In genomic region chr17:37029162-37029561, GRCm38 (mm10) we compare ENCODE assay signal across 8 mouse cellular contexts. TPM values are rescaled to one million over a fixed set of nuclear protein-coding genes. Genes with fewer than 3 reads are reported as not detected.
DNase-seq lines count a peak whose midpoint lies in the region; ATAC-seq and TF ChIP-seq lines count a peak whose summit lies in the region.

No protein-coding gene starts in this region.

- TF ChIP-seq RAD21 in CH12.LX (IDR thresholded peaks at IDR 0.05; ENCODE audit: low read depth, low read length) = no peak

- no peak overlapping the region; the same call in 1 of the 2 replicates for H3K4me2 ChIP-seq in CH12.LX (ENCODE audit: insufficient read depth, low read depth, poor library complexity, severe bottlenecking)
- peak overlapping the region; percentile 46 for H3K4me2 ChIP-seq in forebrain, postnatal 0 days (ENCODE audit: low read depth)
- peak overlapping the region; percentile 39 for H3K4me2 ChIP-seq in liver, embryonic 16.5 days (ENCODE audit: low read depth, low read length)

- no peak for TF ChIP-seq POLR2A in cerebellum, adult 2 months (IDR thresholded peaks at IDR 0.05; ENCODE audit: borderline replicate concordance, insufficient read depth, low read length)
- no peak for TF ChIP-seq POLR2A in CH12.LX (IDR thresholded peaks at IDR 0.05; ENCODE audit: low read depth, low read length)

- in situ Hi-C loops in CH12.LX (cut with MboI; ENCODE audit: low pct_ligation_motif_present, low pct_unique_long_range_greater_than_20kb, low sequenced_read_pairs) = no loop called here

- WGBS in cerebellum, adult 2 months = 73% methylated on average over 8 of the region's 8 CpGs
- WGBS in forebrain, postnatal 0 days = 50% methylated on average over 8 of the region's 8 CpGs
- WGBS in liver, embryonic 16.5 days (ENCODE audit: insufficient replicate concordance) = 57% methylated on average over 8 of the region's 8 CpGs

- no peaks in the 10 kb centered on the region for H3K27me3 ChIP-seq in cerebellum, adult 2 months (ENCODE audit: control insufficient read depth, insufficient read depth, low read length)
- H3K27me3 ChIP-seq in CH12.LX (replicated peaks) = no peaks in the 10 kb centered on the region
- no peaks in the 10 kb centered on the region for H3K27me3 ChIP-seq in forebrain, postnatal 0 days (ENCODE audit: insufficient read depth, low read length)
- H3K27me3 ChIP-seq in liver, embryonic 16.5 days (ENCODE audit: control insufficient read depth, insufficient read depth, low read depth, low read length) = no peaks in the 10 kb centered on the region

- H3K79me2 ChIP-seq in CH12.LX (replicated peaks; ENCODE audit: control insufficient read depth, extremely low read depth, insufficient read depth, poor library complexity, severe bottlenecking) = no peaks in the 10 kb centered on the region

- peak overlapping the region; percentile 53; the same call in 1 of the 2 replicates for H3K9ac ChIP-seq in CH12.LX (ENCODE audit: insufficient read depth, low read depth)
- H3K9ac ChIP-seq in forebrain, postnatal 0 days = peak overlapping the region; percentile 65
- no peak overlapping the region for H3K9ac ChIP-seq in liver, embryonic 16.5 days (ENCODE audit: low read depth, low read length)

- no peak overlapping the region for H3K4me3 ChIP-seq in cerebellum, adult 2 months (replicated peaks; ENCODE audit: insufficient read depth, low read depth, low read length)
- peak overlapping the region in 2 of 3 experiments; percentile 63 to 84 for H3K4me3 ChIP-seq in CH12.LX (replicated peaks in 1 of 3; ENCODE audit: low read depth in 2 of 3, low read length in 2 of 3, poor library complexity in 1 of 3)
- peak overlapping the region; percentile 38 for H3K4me3 ChIP-seq in forebrain, postnatal 0 days (ENCODE audit: low read depth, low read length)
- H3K4me3 ChIP-seq in liver, embryonic 16.5 days (ENCODE audit: low read depth, low read length) = no peak overlapping the region

- dilution Hi-C loops in CH12.LX (cut with MboI; ENCODE audit: extremely low pct_ligation_motif_present, extremely low pct_unique_long_range_greater_than_20kb, low sequenced_read_pairs) = no loop called here

- peak; percentile 1 for ATAC-seq in forebrain, postnatal 0 days
- ATAC-seq in liver, embryonic 16.5 days (ENCODE audit: low read depth) = no peak
- no peak for ATAC-seq in granulocyte monocyte progenitor cell, adult 5-6 weeks (replicated peaks; ENCODE audit: poor library complexity, severe bottlenecking)

- no peaks in the 10 kb centered on the region for H3K9me3 ChIP-seq in CH12.LX (replicated peaks; ENCODE audit: low read length)
- H3K9me3 ChIP-seq in forebrain, postnatal 0 days (ENCODE audit: low read length) = no peaks in the 10 kb centered on the region
- no peaks in the 10 kb centered on the region for H3K9me3 ChIP-seq in liver, embryonic 16.5 days (replicated peaks; ENCODE audit: control insufficient read depth, low read length)

- H3K4me1 ChIP-seq in cerebellum, adult 2 months (ENCODE audit: control insufficient read depth, insufficient read depth, low read length) = no peaks in the 10 kb centered on the region
- peaks cover 0 to 9% of the 10 kb centered on the region in 2 experiments; a peak in 2 of 4 replicates for H3K4me1 ChIP-seq in CH12.LX (ENCODE audit: control insufficient read depth in 1 of 2, insufficient read depth in 2 of 2)
- H3K4me1 ChIP-seq in forebrain, postnatal 0 days (ENCODE audit: insufficient read depth) = no peaks in the 10 kb centered on the region; the same call in 1 of the 2 replicates
- H3K4me1 ChIP-seq in liver, embryonic 16.5 days (ENCODE audit: control insufficient read depth, low read depth, low read length) = no peaks in the 10 kb centered on the region

- no peak for DNase-seq in cerebellum, adult 2 months
- no peak for DNase-seq in cerebellum, adult 8-10 months
- no peak for DNase-seq in CH12.LX (ENCODE audit: extremely low read depth)
- DNase-seq in forebrain, postnatal 0 days = no peak
- DNase-seq in c-Kit-positive CD71-positive TER-119-positive erythroid progenitor cells, embryonic 14.5 days (ENCODE audit: low spot score) = no peak
- DNase-seq in right cerebral cortex, adult 2 months (ENCODE audit: low spot score in 2 of 2) = no peak

- TF ChIP-seq EP300 in CH12.LX (IDR thresholded peaks at IDR 0.05; ENCODE audit: low read length) = no peak

- peak overlapping the region; percentile 94; the same call in 1 of the 2 replicates for H3K27ac ChIP-seq in cerebellum, adult 2 months (ENCODE audit: insufficient read depth, low read length)
- H3K27ac ChIP-seq in CH12.LX (ENCODE audit: insufficient read depth, low read depth) = no peak overlapping the region
- peak overlapping the region; percentile 96 for H3K27ac ChIP-seq in forebrain, postnatal 0 days (ENCODE audit: low read depth, low read length)
- H3K27ac ChIP-seq in liver, embryonic 16.5 days (ENCODE audit: low read length) = no peak overlapping the region

- no peaks in the 10 kb centered on the region for H3K36me3 ChIP-seq in CH12.LX (replicated peaks in 1 of 2; ENCODE audit: control insufficient read depth in 1 of 2, insufficient read depth in 1 of 2, low read length in 1 of 2)
- no peaks in the 10 kb centered on the region for H3K36me3 ChIP-seq in forebrain, postnatal 0 days (ENCODE audit: insufficient read depth)
- no peaks in the 10 kb centered on the region for H3K36me3 ChIP-seq in liver, embryonic 16.5 days (ENCODE audit: control insufficient read depth, insufficient read depth)

- TF ChIP-seq CTCF in cerebellum, adult 2 months (IDR thresholded peaks at IDR 0.05; ENCODE audit: borderline replicate concordance, insufficient read depth, low read depth, low read length) = no peak
- TF ChIP-seq CTCF in CH12.LX (conservative IDR thresholded peaks at IDR 0.05 in 1 of 2, IDR thresholded peaks at IDR 0.05 in 1 of 2; ENCODE audit: low read depth in 2 of 2, low read length in 2 of 2) = no peak
- TF ChIP-seq CTCF in forebrain, postnatal 0 days (IDR thresholded peaks at IDR 0.05; ENCODE audit: low read depth) = no peak

TF ChIP-seq in CH12.LX, 34 proteins besides CTCF, POLR2A, EP300 and RAD21 (continues in another document):
- TF ChIP-seq BHLHE40 (IDR thresholded peaks at IDR 0.05; ENCODE audit: low read depth, low read length) (no peak), PAX5 (IDR thresholded peaks at IDR 0.05; ENCODE audit: low read length) (no peak)

RNA-seq across cellular contexts. Expression of gene Mog, which starts 6.0 kb away (rescaled TPM):
- 145 and 178 TPM in 2 replicates for polyA plus RNA-seq in cerebellum, adult 2 months (2012; rRNA removed)
- total RNA-seq in CH12.LX (2012; rRNA removed) (not detected in 2 replicates), CH12.LX (2014; rRNA removed) (not detected in 2 replicates)
- polyA plus RNA-seq in CH12.LX (2012; ENCODE audit: insufficient read length, low read depth) = not detected in 2 replicates
- not detected in 2 replicates for total RNA-seq in forebrain, postnatal 0 days (2014; rRNA removed)
- 0.53 and 1.1 TPM in 2 replicates for polyA plus RNA-seq in forebrain, postnatal 0 days (2015; fragmentation: Nextera tagmentation; extraction: Ambion mirVana)
- polyA plus RNA-seq in liver, embryonic 16.5 days (2015; fragmentation: Nextera tagmentation; extraction: Ambion mirVana) = not detected in 2 replicates
- total RNA-seq in granulocyte monocyte progenitor cell, adult 5-6 weeks (2014; fragmentation: Nextera tagmentation) = not detected in 2 replicates
- total RNA-seq in granulocyte monocyte progenitor cell, adult 5-6 weeks (2017) = not detected in 2 replicates

RNA-seq across cellular contexts. Expression of gene Gabbr1, which starts 16.6 kb away (rescaled TPM):
- 403 and 405 TPM in 2 replicates for polyA plus RNA-seq in cerebellum, adult 2 months (2012; rRNA removed)
- total RNA-seq in CH12.LX (2012; rRNA removed) (4.7 TPM in 2 replicates), CH12.LX (2014; rRNA removed) (1.8 and 2.1 TPM in 2 replicates)
- 10.2 and 11.6 TPM in 2 replicates for polyA plus RNA-seq in CH12.LX (2012; ENCODE audit: insufficient read length, low read depth)
- 353 and 416 TPM in 2 replicates for total RNA-seq in forebrain, postnatal 0 days (2014; rRNA removed)
- 58.1 and 80.1 TPM in 2 replicates for polyA plus RNA-seq in forebrain, postnatal 0 days (2015; fragmentation: Nextera tagmentation; extraction: Ambion mirVana)
- 0.46 and 1.0 TPM in 2 replicates for polyA plus RNA-seq in liver, embryonic 16.5 days (2015; fragmentation: Nextera tagmentation; extraction: Ambion mirVana)
- 1.3 and 2.0 TPM in 2 replicates for total RNA-seq in granulocyte monocyte progenitor cell, adult 5-6 weeks (2014; fragmentation: Nextera tagmentation)
- total RNA-seq in granulocyte monocyte progenitor cell, adult 5-6 weeks (2017) = 0.57 and 1.7 TPM in 2 replicates

RNA-seq across cellular contexts. Expression of gene Zfp57, which starts 28.2 kb away (rescaled TPM):
- 10.3 and 12.0 TPM in 2 replicates for polyA plus RNA-seq in cerebellum, adult 2 months (2012; rRNA removed)
- total RNA-seq in CH12.LX (2012; rRNA removed) (not detected in 2 replicates), CH12.LX (2014; rRNA removed) (not detected in 2 replicates)
- 0.10 and 0.26 TPM in 2 replicates for polyA plus RNA-seq in CH12.LX (2012; ENCODE audit: insufficient read length, low read depth)
- 208 and 220 TPM in 2 replicates for total RNA-seq in forebrain, postnatal 0 days (2014; rRNA removed)
- 113 and 148 TPM in 2 replicates for polyA plus RNA-seq in forebrain, postnatal 0 days (2015; fragmentation: Nextera tagmentation; extraction: Ambion mirVana)
- 2.9 and 3.4 TPM in 2 replicates for polyA plus RNA-seq in liver, embryonic 16.5 days (2015; fragmentation: Nextera tagmentation; extraction: Ambion mirVana)
- 1.2 TPM in 1 of 2 replicates, not detected in the other for total RNA-seq in granulocyte monocyte progenitor cell, adult 5-6 weeks (2014; fragmentation: Nextera tagmentation)
- 0.57 TPM in 1 of 2 replicates, not detected in the other for total RNA-seq in granulocyte monocyte progenitor cell, adult 5-6 weeks (2017)

RNA-seq across cellular contexts. Expression of gene H2-M5, which starts 39.8 kb away (rescaled TPM):
- polyA plus RNA-seq in cerebellum, adult 2 months (2012; rRNA removed) = 0.55 and 0.77 TPM in 2 replicates
- total RNA-seq in CH12.LX (2012; rRNA removed) = 0.84 and 1.1 TPM in 2 replicates
- 0.58 and 1.1 TPM in 2 replicates for total RNA-seq in CH12.LX (2014; rRNA removed)
- 2.2 and 3.6 TPM in 2 replicates for polyA plus RNA-seq in CH12.LX (2012; ENCODE audit: insufficient read length, low read depth)
- total RNA-seq in forebrain, postnatal 0 days (2014; rRNA removed) = 3.5 and 4.2 TPM in 2 replicates
- polyA plus RNA-seq in forebrain, postnatal 0 days (2015; fragmentation: Nextera tagmentation; extraction: Ambion mirVana) = 0.52 and 1.5 TPM in 2 replicates
- not detected in 2 replicates for polyA plus RNA-seq in liver, embryonic 16.5 days (2015; fragmentation: Nextera tagmentation; extraction: Ambion mirVana)
- total RNA-seq in granulocyte monocyte progenitor cell, adult 5-6 weeks (2014; fragmentation: Nextera tagmentation) = not detected in 2 replicates
- total RNA-seq in granulocyte monocyte progenitor cell, adult 5-6 weeks (2017) = not detected in 2 replicates

RNA-seq across cellular contexts. Expression of gene 2410137M14Rik, which starts 48.1 kb away (rescaled TPM):
- 0.29 TPM in 1 of 2 replicates, not detected in the other for polyA plus RNA-seq in cerebellum, adult 2 months (2012; rRNA removed)
- total RNA-seq in CH12.LX (2012; rRNA removed) (not detected in 2 replicates), CH12.LX (2014; rRNA removed) (0.31 TPM in 1 of 2 replicates, not detected in the other)
- polyA plus RNA-seq in CH12.LX (2012; ENCODE audit: insufficient read length, low read depth) = 0.40 TPM in 1 of 2 replicates, not detected in the other
- 0.38 TPM in 1 of 2 replicates, not detected in the other for total RNA-seq in forebrain, postnatal 0 days (2014; rRNA removed)
- 0.36 TPM in 1 of 2 replicates, not detected in the other for polyA plus RNA-seq in forebrain, postnatal 0 days (2015; fragmentation: Nextera tagmentation; extraction: Ambion mirVana)
- polyA plus RNA-seq in liver, embryonic 16.5 days (2015; fragmentation: Nextera tagmentation; extraction: Ambion mirVana) = not detected in 2 replicates
- not detected in 2 replicates for total RNA-seq in granulocyte monocyte progenitor cell, adult 5-6 weeks (2014; fragmentation: Nextera tagmentation)
- not detected in 2 replicates for total RNA-seq in granulocyte monocyte progenitor cell, adult 5-6 weeks (2017)

Comparison
In these comparisons a context has a peak if more than half of its experiments do, and no peak if none do; other contexts are left out.
1. H3K27ac ChIP-seq: peak in cerebellum, adult 2 months (single experiment) and forebrain, postnatal 0 days (single experiment); none in CH12.LX (single experiment) and liver, embryonic 16.5 days (single experiment).
2. H3K4me3 ChIP-seq: peak in CH12.LX (2 of 3) and forebrain, postnatal 0 days (single experiment); none in cerebellum, adult 2 months (single experiment) and liver, embryonic 16.5 days (single experiment).
3. RNA of gene Mog, which starts 6.0 kb away (polyA plus RNA-seq): 145 to 178 TPM in cerebellum, adult 2 months; 0.53 to 1.1 TPM in forebrain, postnatal 0 days, not detected in CH12.LX and not detected in liver, embryonic 16.5 days; every median in the first group is over 10 times any median in the second.